Mouse (Mus musculus): ENCODE results near the gene D330020A13Rik. TPM values are rescaled to one million over a fixed set of nuclear protein-coding genes. Genes with fewer than 3 reads are reported as not detected.

D330020A13Rik gene
- polyA plus RNA-seq, 1 experiment from 2014 or later, result 0.35 TPM

DNA sequence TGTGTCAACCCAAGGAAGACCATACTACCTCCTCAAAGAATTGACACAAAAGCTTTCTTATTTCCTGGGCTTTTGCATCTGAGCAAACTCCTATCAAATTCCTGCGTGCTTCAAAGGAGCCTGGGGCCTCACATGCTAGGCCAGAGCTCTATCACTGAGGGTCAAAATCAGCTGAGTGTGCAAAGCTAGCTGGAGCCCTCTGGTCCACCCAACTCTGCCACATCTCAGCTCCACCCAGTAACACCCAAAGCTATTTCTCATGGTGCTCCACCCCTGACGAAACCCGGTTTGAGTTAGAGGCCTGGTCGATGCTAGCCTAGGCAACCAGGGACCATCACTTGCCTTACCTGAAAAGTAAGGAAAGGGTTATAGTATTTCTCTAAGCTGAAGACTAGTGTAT lies 39.0 kb upstream of the D330020A13Rik start:
- no peaks in the 10 kb centered on the region for H3K9me3 ChIP-seq (ENCODE audit: control insufficient read depth, low read length)
- H3K27ac ChIP-seq (replicated peaks), result peak overlapping the region; percentile 67
- TF ChIP-seq CTCF (IDR thresholded peaks at IDR 0.05; ENCODE audit: low read depth) (no peak), EP300 (optimal IDR thresholded peaks at IDR 0.05) (no peak)
- no peak overlapping the region for H3K4me2 ChIP-seq (replicated peaks; ENCODE audit: low read depth)
- no peaks in the 10 kb centered on the region for H3K27me3 ChIP-seq (ENCODE audit: control insufficient read depth, insufficient read depth, low read length)
- H3K4me3 ChIP-seq (ENCODE audit: low read depth, low read length), result no peak overlapping the region
- ATAC-seq (ENCODE audit: low FRiP score, low TSS enrichment), result peak; percentile 28; the same call in 1 of the 2 replicates
- H3K9ac ChIP-seq (ENCODE audit: low read length), result no peak overlapping the region
- no peaks in the 10 kb centered on the region for H3K36me3 ChIP-seq (ENCODE audit: control insufficient read depth, insufficient read depth, low read length)
- H3K4me1 ChIP-seq (replicated peaks; ENCODE audit: control insufficient read depth, insufficient read depth), result no peaks in the 10 kb centered on the region
- WGBS, result 37% methylated on average over 4 of the region's 4 CpGs
- DNase-seq (ENCODE audit: low spot score), result no peak

DNA sequence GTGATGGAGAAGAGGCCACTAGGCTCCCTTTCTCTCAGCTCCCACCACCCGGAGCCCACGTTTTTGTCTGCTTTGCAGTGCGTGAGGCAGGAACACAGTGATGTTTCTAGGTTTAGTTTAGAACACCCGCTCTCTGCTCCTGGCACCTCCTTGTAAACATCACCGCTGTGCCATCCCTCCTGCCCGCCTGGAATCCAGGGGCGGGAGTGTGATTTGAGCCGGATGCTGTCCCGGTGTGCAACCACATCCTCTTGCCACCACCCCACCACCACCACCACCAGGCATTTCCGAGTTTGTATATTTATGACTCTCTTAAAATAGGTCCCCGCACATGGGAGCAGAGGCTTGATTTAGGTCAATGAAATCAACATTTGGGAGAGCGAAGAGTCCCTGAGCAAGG lies 38.5 kb upstream of the D330020A13Rik start:
- no peak overlapping the region for H3K4me2 ChIP-seq (replicated peaks; ENCODE audit: low read depth)
- ATAC-seq (ENCODE audit: low FRiP score, low TSS enrichment), result no peak
- no peak overlapping the region for H3K27ac ChIP-seq (replicated peaks)
- 82% methylated on average over 12 of the region's 12 CpGs for WGBS
- no peaks in the 10 kb centered on the region for H3K9me3 ChIP-seq (ENCODE audit: control insufficient read depth, low read length)
- H3K36me3 ChIP-seq (ENCODE audit: control insufficient read depth, insufficient read depth, low read length), result no peaks in the 10 kb centered on the region
- H3K27me3 ChIP-seq (ENCODE audit: control insufficient read depth, insufficient read depth, low read length), result no peaks in the 10 kb centered on the region
- no peaks in the 10 kb centered on the region for H3K4me1 ChIP-seq (replicated peaks; ENCODE audit: control insufficient read depth, insufficient read depth)
- no peak for DNase-seq (ENCODE audit: low spot score)
- no peak overlapping the region for H3K4me3 ChIP-seq (ENCODE audit: low read depth, low read length)
- TF ChIP-seq CTCF (IDR thresholded peaks at IDR 0.05; ENCODE audit: low read depth) (no peak), EP300 (optimal IDR thresholded peaks at IDR 0.05) (no peak)
- H3K9ac ChIP-seq (ENCODE audit: low read length), result no peak overlapping the region

DNA sequence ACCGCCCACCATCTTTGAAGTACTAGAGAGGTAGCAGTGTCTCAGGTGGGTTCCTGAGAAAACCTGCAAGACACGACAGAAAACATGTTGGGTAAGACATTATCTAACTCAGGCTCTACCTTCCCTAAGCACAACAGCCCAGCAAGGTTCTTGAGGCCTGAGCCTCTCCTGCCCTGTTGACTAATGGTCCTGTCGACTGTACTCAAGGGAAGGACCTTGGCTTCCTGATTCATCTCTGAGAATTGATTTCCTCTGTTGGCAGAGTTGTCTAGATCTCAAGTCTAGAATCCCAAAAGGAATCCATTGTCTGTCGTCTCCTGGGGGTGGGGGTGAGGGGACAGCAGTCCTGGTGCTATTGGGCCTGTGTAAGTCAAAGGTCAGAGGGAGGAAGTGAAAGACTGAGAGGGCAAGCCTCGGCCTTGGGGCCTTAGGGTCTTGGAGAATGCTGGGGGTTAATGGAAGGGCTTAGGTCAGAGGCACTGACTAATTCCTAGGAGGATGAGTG lies 37.7 kb upstream of the D330020A13Rik start:
- Histone ChIP-seq H3K9me3 (ENCODE audit: control insufficient read depth, low read length) (no peaks in the 10 kb centered on the region), H3K36me3 (ENCODE audit: control insufficient read depth, insufficient read depth, low read length) (no peaks in the 10 kb centered on the region), H3K4me3 (ENCODE audit: low read depth, low read length) (no peak overlapping the region), H3K4me2 (replicated peaks; ENCODE audit: low read depth) (no peak overlapping the region), H3K4me1 (replicated peaks; ENCODE audit: control insufficient read depth, insufficient read depth) (no peaks in the 10 kb centered on the region), H3K9ac (ENCODE audit: low read length) (no peak overlapping the region), H3K27ac (replicated peaks) (no peak overlapping the region), H3K27me3 (ENCODE audit: control insufficient read depth, insufficient read depth, low read length) (no peaks in the 10 kb centered on the region)
- TF ChIP-seq EP300 (optimal IDR thresholded peaks at IDR 0.05), result no peak
- TF ChIP-seq CTCF (IDR thresholded peaks at IDR 0.05; ENCODE audit: low read depth), result no peak
- WGBS, result 62% methylated on average over 5 of the region's 5 CpGs
- no peak for ATAC-seq (ENCODE audit: low FRiP score, low TSS enrichment)
- no peak for DNase-seq (ENCODE audit: low spot score)

DNA sequence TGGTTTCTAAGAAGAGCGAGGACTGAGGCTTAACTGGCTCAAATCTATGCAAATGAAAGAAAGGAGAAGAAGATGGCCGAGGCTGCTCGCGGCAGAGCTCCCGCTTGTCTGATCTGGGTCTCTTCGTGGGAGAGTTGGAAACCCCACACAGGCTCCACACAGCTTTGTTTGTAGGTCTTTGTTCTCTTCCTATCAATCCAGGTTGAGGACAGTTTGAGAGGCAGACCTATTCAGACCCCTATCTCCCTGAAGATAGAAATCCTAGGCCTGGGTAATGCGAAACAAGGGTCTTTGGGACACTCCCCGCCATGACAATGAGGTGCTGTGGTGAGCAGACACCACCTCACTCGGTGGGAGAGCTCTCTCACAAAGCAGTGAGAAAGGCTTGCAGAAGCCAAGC lies 34.7 kb upstream of the D330020A13Rik start:
- WGBS, result 43% methylated on average over 9 of the region's 9 CpGs

DNA sequence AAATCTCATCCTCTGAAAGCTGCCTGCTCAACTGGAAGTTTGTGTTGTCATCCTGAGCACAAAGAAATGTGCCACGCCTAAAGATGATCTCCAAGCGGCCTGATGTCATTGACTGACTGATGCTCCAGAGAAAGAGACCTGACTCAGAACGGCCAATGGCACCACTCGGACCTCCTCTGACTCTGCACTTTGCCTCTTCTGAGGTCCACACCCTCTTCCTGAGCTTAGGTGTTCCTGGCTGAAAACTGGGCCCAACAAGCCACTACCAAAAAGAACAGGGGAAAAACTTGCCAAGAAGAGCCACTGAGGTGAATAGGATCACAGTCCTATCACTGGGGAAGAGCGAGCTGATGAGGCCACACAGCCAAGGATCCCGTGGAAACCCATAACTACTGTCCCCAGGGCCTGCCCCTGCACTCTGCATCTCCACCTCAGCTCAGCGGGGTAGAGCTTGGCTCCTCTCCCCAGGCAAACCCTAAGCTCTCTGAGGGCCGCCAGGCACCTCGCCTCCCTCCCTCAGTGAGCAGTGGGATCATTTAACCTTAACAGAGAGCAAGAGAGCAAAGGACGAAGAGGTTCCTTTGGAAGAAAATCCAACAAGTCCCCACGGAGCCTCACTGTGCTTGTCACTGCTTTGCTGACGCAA lies 31.2 kb upstream of the D330020A13Rik start:
- 67% methylated on average over 12 of the region's 12 CpGs for WGBS
- Histone ChIP-seq H3K4me2 (replicated peaks; ENCODE audit: low read depth) (no peak overlapping the region), H3K9me3 (ENCODE audit: control insufficient read depth, low read length) (no peaks in the 10 kb centered on the region), H3K4me1 (replicated peaks; ENCODE audit: control insufficient read depth, insufficient read depth) (no peaks in the 10 kb centered on the region), H3K27me3 (ENCODE audit: control insufficient read depth, insufficient read depth, low read length) (no peaks in the 10 kb centered on the region), H3K9ac (ENCODE audit: low read length) (no peak overlapping the region), H3K4me3 (ENCODE audit: low read depth, low read length) (no peak overlapping the region), H3K27ac (replicated peaks) (peak overlapping the region; percentile 45; the same call in 1 of the 2 replicates), H3K36me3 (ENCODE audit: control insufficient read depth, insufficient read depth, low read length) (no peaks in the 10 kb centered on the region)
- no peak for TF ChIP-seq CTCF (IDR thresholded peaks at IDR 0.05; ENCODE audit: low read depth)
- TF ChIP-seq EP300 (optimal IDR thresholded peaks at IDR 0.05), result no peak
- no peak for ATAC-seq (ENCODE audit: low FRiP score, low TSS enrichment)
- DNase-seq (ENCODE audit: low spot score), result no peak

More for the DNA sequence above, 34.7 kb upstream of the D330020A13Rik start:
- no peak overlapping the region for H3K27ac ChIP-seq (replicated peaks)
- H3K4me2 ChIP-seq (replicated peaks; ENCODE audit: low read depth), result no peak overlapping the region
- no peak overlapping the region for H3K9ac ChIP-seq (ENCODE audit: low read length)
- no peaks in the 10 kb centered on the region for H3K36me3 ChIP-seq (ENCODE audit: control insufficient read depth, insufficient read depth, low read length)
- DNase-seq (ENCODE audit: low spot score) (no peak), ATAC-seq (ENCODE audit: low FRiP score, low TSS enrichment) (no peak)
- H3K4me3 ChIP-seq (ENCODE audit: low read depth, low read length), result no peak overlapping the region
- no peaks in the 10 kb centered on the region for H3K27me3 ChIP-seq (ENCODE audit: control insufficient read depth, insufficient read depth, low read length)
- H3K4me1 ChIP-seq (replicated peaks; ENCODE audit: control insufficient read depth, insufficient read depth), result no peaks in the 10 kb centered on the region
- H3K9me3 ChIP-seq (ENCODE audit: control insufficient read depth, low read length), result no peaks in the 10 kb centered on the region
- TF ChIP-seq EP300 (optimal IDR thresholded peaks at IDR 0.05), result no peak
- TF ChIP-seq CTCF (IDR thresholded peaks at IDR 0.05; ENCODE audit: low read depth), result no peak

DNA sequence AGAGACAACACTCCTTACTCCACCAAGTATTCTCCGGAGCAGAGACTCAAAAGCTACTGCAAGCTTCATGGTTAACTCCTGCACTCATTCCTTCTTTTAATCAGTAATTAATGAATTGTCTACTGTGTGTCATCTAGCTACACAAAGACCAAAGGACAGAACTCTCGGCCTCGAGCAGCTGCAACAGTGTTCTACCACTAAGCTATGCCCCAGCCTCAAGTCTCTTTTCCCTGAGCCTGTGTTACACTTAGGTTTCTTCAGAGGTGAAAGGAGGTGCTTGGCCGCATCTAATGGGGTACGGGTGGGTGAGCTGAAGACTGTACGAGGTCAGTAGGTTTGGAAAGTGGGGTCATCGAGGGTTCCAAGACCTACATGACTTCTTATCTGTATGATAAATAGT lies 30.6 kb upstream of the D330020A13Rik start:
- 69% methylated on average over 7 of the region's 7 CpGs for WGBS

More for the DNA sequence above, 30.6 kb upstream of the D330020A13Rik start:
- Histone ChIP-seq H3K27me3 (ENCODE audit: control insufficient read depth, insufficient read depth, low read length) (no peaks in the 10 kb centered on the region), H3K36me3 (ENCODE audit: control insufficient read depth, insufficient read depth, low read length) (no peaks in the 10 kb centered on the region), H3K9me3 (ENCODE audit: control insufficient read depth, low read length) (no peaks in the 10 kb centered on the region), H3K4me2 (replicated peaks; ENCODE audit: low read depth) (no peak overlapping the region), H3K4me3 (ENCODE audit: low read depth, low read length) (no peak overlapping the region), H3K4me1 (replicated peaks; ENCODE audit: control insufficient read depth, insufficient read depth) (no peaks in the 10 kb centered on the region), H3K9ac (ENCODE audit: low read length) (no peak overlapping the region), H3K27ac (replicated peaks) (no peak overlapping the region)
- ATAC-seq (ENCODE audit: low FRiP score, low TSS enrichment) (no peak), DNase-seq (ENCODE audit: low spot score) (no peak)
- TF ChIP-seq EP300 (optimal IDR thresholded peaks at IDR 0.05) (no peak), CTCF (IDR thresholded peaks at IDR 0.05; ENCODE audit: low read depth) (no peak)
